Mouse (Mus musculus) erythroblast, embryonic 14.5 days (primary cell): ENCODE results near the gene Mplkip. TPM values are rescaled to one million over a fixed set of nuclear protein-coding genes. Genes with fewer than 3 reads are reported as not detected.

Experiments used
- H3K27me3 ChIP-seq: 2 replicates; pipeline ENCODE4 v1.6.1; 2012; ENCODE audit warnings: inconsistent platforms; ENCODE audit not compliant: control insufficient read depth
- H3K36me3 ChIP-seq: 2 replicates; pipeline ENCODE4 v1.6.1; 2012; ENCODE audit warnings: mild to moderate bottlenecking, inconsistent platforms; ENCODE audit not compliant: control insufficient read depth
- H3K4me1 ChIP-seq: 2 replicates; pipeline ENCODE4 v1.6.1; 2012; ENCODE audit warnings: inconsistent platforms; ENCODE audit not compliant: control insufficient read depth
- H3K4me3 ChIP-seq: replicated peaks from 2 replicates; pipeline ENCODE3; 2012; ENCODE audit warnings: moderate library complexity, mild to moderate bottlenecking, inconsistent platforms
- H3K9me3 ChIP-seq: 2 replicates; pipeline ENCODE4 v1.6.1; 2012; ENCODE audit warnings: low read length, inconsistent platforms, mixed read lengths; ENCODE audit not compliant: control insufficient read depth
- GATA1 ChIP-seq: IDR thresholded peaks from 2 replicates; pipeline ENCODE4 v1.6.1; 2012; ENCODE audit warnings: low read length, inconsistent platforms, mixed read lengths
- TAL1 ChIP-seq: IDR thresholded peaks from 3 replicates; pipeline ENCODE4 v1.6.1; 2012; ENCODE audit warnings: low read length, inconsistent platforms, mixed read lengths
- polyA plus RNA-seq: library from polyadenylated mRNA; stranded (reverse); fragments of >175 nt; gene quantifications from 2 replicates; pipeline ENCODE4 v1.2.3, GENCODE M21; 2012

Gene Mplkip
- polyA plus RNA-seq, 1 experiment = 2.0 TPM

DNA sequence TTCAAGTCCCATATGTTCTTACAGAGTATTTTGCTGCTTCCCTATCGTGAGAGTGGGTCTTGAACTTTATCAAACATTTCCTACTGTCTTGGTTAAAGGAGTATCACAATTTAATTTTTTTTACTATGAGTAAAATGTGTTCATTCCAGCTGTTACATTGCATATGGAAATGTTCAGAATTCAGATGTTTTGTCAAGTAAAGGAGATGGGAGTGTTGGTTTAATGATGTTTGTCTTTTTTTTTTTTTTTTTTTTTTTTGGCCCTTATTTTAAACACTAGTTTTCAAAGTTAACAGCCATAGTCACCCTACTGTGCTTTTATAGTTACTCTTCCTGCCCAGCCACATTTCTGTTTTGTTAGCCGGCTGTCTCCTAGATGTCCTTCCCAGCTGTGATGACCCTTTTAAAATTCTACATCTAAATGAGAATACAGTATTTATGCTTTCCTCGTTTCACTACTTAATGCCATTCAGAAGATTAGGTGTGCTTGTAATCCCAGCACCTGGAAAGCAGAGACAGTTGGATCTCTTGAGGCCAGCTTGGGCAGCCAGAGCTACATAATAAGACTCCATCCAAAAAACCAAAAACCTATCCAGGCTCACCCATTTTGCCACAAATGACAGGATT is 5.2 kb downstream of the Mplkip start:
- H3K36me3 ChIP-seq = peaks cover 17% of the 10 kb centered on the region
- TF ChIP-seq TAL1 = no peak
- no peak for TF ChIP-seq GATA1
- no peak overlapping the region for H3K4me3 ChIP-seq
- H3K4me1 ChIP-seq = peaks cover 13% of the 10 kb centered on the region
- no peaks in the 10 kb centered on the region for H3K27me3 ChIP-seq
- no peaks in the 10 kb centered on the region for H3K9me3 ChIP-seq

- Histone ChIP-seq H3K4me1 (peaks cover 10% of the 10 kb centered on the region), H3K4me3 (no peak overlapping the region), H3K36me3 (peaks cover 18% of the 10 kb centered on the region), H3K9me3 (no peaks in the 10 kb centered on the region), H3K27me3 (no peaks in the 10 kb centered on the region)
- TF ChIP-seq TAL1 = no peak
- no peak for TF ChIP-seq GATA1
Measured at GRCm38 (mm10) chr13:17701322-17701721, 6.3 kb downstream of the Mplkip start.

DNA sequence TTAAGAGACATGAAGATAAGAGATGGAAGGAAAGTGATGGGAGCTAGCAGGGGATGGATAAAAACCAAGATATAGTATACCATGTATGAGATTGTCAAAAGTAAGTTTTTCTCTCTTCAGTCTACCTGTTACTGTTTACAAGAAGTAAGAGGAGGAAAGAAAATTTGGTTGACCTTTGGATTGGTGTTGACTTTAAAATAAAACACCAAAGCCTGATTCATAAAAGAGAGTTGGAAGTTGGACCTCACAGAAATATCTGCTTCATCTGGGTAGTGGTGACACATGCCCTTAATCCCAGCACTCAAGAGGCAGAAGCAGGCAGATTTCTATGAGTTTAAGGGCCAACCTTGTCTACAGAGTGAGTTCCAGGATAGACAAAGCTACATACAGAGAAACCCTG is 7.3 kb downstream of the Mplkip start:
- Histone ChIP-seq H3K27me3 (no peaks in the 10 kb centered on the region), H3K9me3 (no peaks in the 10 kb centered on the region), H3K36me3 (peaks cover 18% of the 10 kb centered on the region)

GRCm38 (mm10) chr13:17705188-17705826 is 10.3 kb downstream of the Mplkip start:
- peaks cover 6% of the 10 kb centered on the region for H3K4me1 ChIP-seq
- no peaks in the 10 kb centered on the region for H3K27me3 ChIP-seq
- no peak overlapping the region for H3K4me3 ChIP-seq
- peaks cover 11% of the 10 kb centered on the region for H3K36me3 ChIP-seq
- TF ChIP-seq GATA1 = no peak
- no peak for TF ChIP-seq TAL1
- no peaks in the 10 kb centered on the region for H3K9me3 ChIP-seq

More for the DNA sequence above, 7.3 kb downstream of the Mplkip start:
- TF ChIP-seq GATA1 = no peak
- no peak for TF ChIP-seq TAL1
- Histone ChIP-seq H3K4me3 (no peak overlapping the region), H3K4me1 (peaks cover 4% of the 10 kb centered on the region)

- H3K36me3 ChIP-seq = peaks cover 7% of the 10 kb centered on the region
- H3K27me3 ChIP-seq = no peaks in the 10 kb centered on the region
- H3K4me1 ChIP-seq = peaks cover 6% of the 10 kb centered on the region
- no peak overlapping the region for H3K4me3 ChIP-seq
- H3K9me3 ChIP-seq = no peaks in the 10 kb centered on the region
- no peak for TF ChIP-seq GATA1
- TF ChIP-seq TAL1 = no peak
Measured at GRCm38 (mm10) chr13:17708784-17709311, 13.9 kb downstream of the Mplkip start.

- TF ChIP-seq GATA1 (no peak), TAL1 (no peak)
- H3K27me3 ChIP-seq = no peaks in the 10 kb centered on the region
- no peak overlapping the region for H3K4me3 ChIP-seq
- H3K9me3 ChIP-seq = no peaks in the 10 kb centered on the region
- H3K36me3 ChIP-seq = peaks cover 62% of the 10 kb centered on the region
- H3K4me1 ChIP-seq = no peaks in the 10 kb centered on the region
Measured at GRCm38 (mm10) chr13:17717357-17717756, 22.4 kb downstream of the Mplkip start.

GRCm38 (mm10) chr13:17727922-17728321 is 32.9 kb downstream of the Mplkip start:
- Histone ChIP-seq H3K4me3 (no peak overlapping the region), H3K36me3 (peaks cover 26% of the 10 kb centered on the region), H3K9me3 (no peaks in the 10 kb centered on the region), H3K27me3 (no peaks in the 10 kb centered on the region), H3K4me1 (no peaks in the 10 kb centered on the region)
- TF ChIP-seq GATA1 (no peak), TAL1 (no peak)

DNA sequence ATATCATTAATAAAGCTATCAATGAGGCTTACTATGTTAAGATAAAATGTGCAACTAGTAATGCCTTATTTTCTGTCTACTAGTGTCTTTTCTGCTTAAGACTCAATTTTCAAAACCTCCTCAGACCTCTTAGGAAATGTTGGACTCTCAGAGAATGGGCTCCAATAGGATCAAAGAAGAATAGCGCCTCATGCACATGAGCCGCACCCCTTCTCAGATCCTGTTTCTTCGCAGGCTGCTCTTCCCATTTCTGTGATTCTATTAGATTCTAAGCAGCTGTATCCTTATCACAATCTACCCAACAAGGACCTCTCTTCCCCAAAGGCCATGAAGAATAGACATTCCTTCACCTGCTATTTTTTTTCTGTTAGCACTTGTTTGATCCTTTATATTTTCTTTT is 33.8 kb downstream of the Mplkip start:
- H3K9me3 ChIP-seq = no peaks in the 10 kb centered on the region
- no peak overlapping the region for H3K4me3 ChIP-seq
- no peaks in the 10 kb centered on the region for H3K4me1 ChIP-seq
- TF ChIP-seq TAL1 = no peak
- no peak for TF ChIP-seq GATA1
- H3K27me3 ChIP-seq = no peaks in the 10 kb centered on the region
- H3K36me3 ChIP-seq = peaks cover 23% of the 10 kb centered on the region

Other genes with a start within 250 kb of the Mplkip start
- not detected in 2 replicates for gene Sugct, start 361 bp downstream of the Mplkip start, polyA plus RNA-seq
- 3.1 and 4.4 TPM in 2 replicates for gene Cdk13, start 109.9 kb downstream of the Mplkip start, polyA plus RNA-seq
- 0.28 and 0.39 TPM in 2 replicates for gene Rala, start 249.0 kb downstream of the Mplkip start, polyA plus RNA-seq